Mouse (Mus musculus): ENCODE measurements around the gene Gm14308. TPM values are rescaled to one million over a fixed set of nuclear protein-coding genes. Genes with fewer than 3 reads are reported as not detected.
"Not testable (repeated sequence)": the region's sequence is repeated elsewhere in the genome, so short reads cannot be mapped to it uniquely, and the experiment has no call there.

Gm14308 gene
- 21.6 and 22.6 TPM in 2 replicates for polyA plus RNA-seq (2015; fragmentation: Nextera tagmentation; extraction: Ambion mirVana)

- H3K27me3 ChIP-seq; H3K4me1 ChIP-seq (replicated peaks); H3K9ac ChIP-seq (replicated peaks); H3K9me3 ChIP-seq; H3K4me2 ChIP-seq (replicated peaks); H3K4me3 ChIP-seq (replicated peaks); ATAC-seq; H3K27ac ChIP-seq; H3K36me3 ChIP-seq: not testable (repeated sequence)
- WGBS: no CpG with 5 or more reads among the region's 4 CpGs
Measured at GRCm38 (mm10) chr2:176636244-176636643, at the start of gene Gm14308. Gene Gm14308, minus strand, starts transcription at chr2:176636344.

DNA sequence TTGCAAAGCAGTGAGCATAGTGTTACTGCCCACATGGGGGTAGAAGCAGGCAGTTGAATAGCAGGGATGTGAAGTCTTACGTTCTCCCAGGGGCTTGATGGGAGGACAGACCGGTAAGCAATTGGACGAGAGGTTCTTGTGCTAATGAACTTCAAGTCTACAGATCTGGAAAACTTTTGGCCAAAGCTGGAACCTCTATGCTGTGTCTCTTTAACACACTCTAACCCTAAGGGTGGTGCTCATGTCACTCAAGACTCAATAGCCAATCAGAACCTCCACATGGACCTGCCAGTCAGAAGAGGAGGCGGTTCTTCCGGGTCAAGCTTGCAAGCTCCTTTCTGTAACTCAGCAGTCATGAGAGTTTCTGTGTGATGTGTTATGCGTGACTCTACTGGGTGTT is 34.1 kb upstream of the Gm14308 start, which contains the start of gene Zfp973:
Zfp973 (plus strand) TSS at position 301 of the 400 bp plus-strand sequence.
- not testable (repeated sequence) for H3K9ac ChIP-seq (replicated peaks); ATAC-seq; H3K9me3 ChIP-seq; H3K4me3 ChIP-seq (replicated peaks); H3K4me2 ChIP-seq (replicated peaks); H3K36me3 ChIP-seq; H3K4me1 ChIP-seq (replicated peaks); H3K27me3 ChIP-seq; H3K27ac ChIP-seq
- WGBS: no CpG with 5 or more reads among the region's 6 CpGs

Other genes with a start within 250 kb of the Gm14308 start
- 8.8 and 10.3 TPM in 2 replicates for gene Gm14435, start 212.8 kb downstream of the Gm14308 start, polyA plus RNA-seq (2015; fragmentation: Nextera tagmentation; extraction: Ambion mirVana)
- 5.4 and 8.3 TPM in 2 replicates for gene Gm14434, start 149.6 kb downstream of the Gm14308 start, polyA plus RNA-seq (2015; fragmentation: Nextera tagmentation; extraction: Ambion mirVana)
- gene Zfp967, start 115.3 kb downstream of the Gm14308 start, polyA plus RNA-seq (2015; fragmentation: Nextera tagmentation; extraction: Ambion mirVana): not detected in 2 replicates
- gene Zfp973, start 34.2 kb upstream of the Gm14308 start, polyA plus RNA-seq (2015; fragmentation: Nextera tagmentation; extraction: Ambion mirVana): 7.6 and 9.8 TPM in 2 replicates
- 36.1 and 37.3 TPM in 2 replicates for gene Gm14305, start 72.0 kb upstream of the Gm14308 start, polyA plus RNA-seq (2015; fragmentation: Nextera tagmentation; extraction: Ambion mirVana)
- 7.4 and 8.0 TPM in 2 replicates for gene Gm14295, start 162.3 kb upstream of the Gm14308 start, polyA plus RNA-seq (2015; fragmentation: Nextera tagmentation; extraction: Ambion mirVana)
- not detected in 2 replicates for gene Gm14408, start 194.8 kb upstream of the Gm14308 start, polyA plus RNA-seq (2015; fragmentation: Nextera tagmentation; extraction: Ambion mirVana)

Measured in midbrain, embryonic 13.5 days (tissue).